Comparison of ENCODE assay signal across 19 mouse cellular contexts in the genomic region with DNA sequence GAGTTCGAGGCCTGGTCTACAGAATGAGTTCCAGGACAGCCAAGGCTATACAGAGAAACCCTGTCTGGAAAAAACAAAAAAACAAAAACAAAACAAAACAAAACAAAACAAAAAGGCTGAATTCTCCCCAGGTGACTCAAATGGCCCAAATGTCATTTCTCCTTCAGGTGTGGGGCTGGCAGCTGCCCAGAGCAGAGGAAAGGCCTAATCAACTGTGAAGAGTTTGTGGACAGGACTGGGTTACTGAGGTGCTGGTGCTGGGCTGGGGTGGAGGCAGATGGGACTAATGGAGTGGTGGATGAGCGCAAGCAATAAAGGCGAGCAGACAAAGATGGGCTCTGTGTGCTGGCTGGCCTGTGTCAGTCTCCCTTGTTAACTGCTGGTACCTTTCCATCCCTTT.
DNase-seq lines count a peak whose midpoint lies in the region; ATAC-seq and TF ChIP-seq lines count a peak whose summit lies in the region.
"Had no signal": no experiment of that assay in that cellular context is flagged by ENCODE, and none has a peak within 500 bp of the region (broad histone marks: within the 10 kb centered on the region; RNA-seq: fewer than 3 reads in every experiment).

No protein-coding gene starts in this region.

- TF ChIP-seq POLR2A in ES-Bruce4 (IDR thresholded peaks at IDR 0.05; ENCODE audit: insufficient read depth, low read length): no peak

- H3K27ac ChIP-seq in heart, embryonic 16.5 days (ENCODE audit: low read length): peak overlapping the region; percentile 49
- H3K27ac ChIP-seq in liver, embryonic 11.5 days (ENCODE audit: low read depth, low read length): no peak overlapping the region
- H3K27ac ChIP-seq in ES-Bruce4 (ENCODE audit: insufficient read depth, low read length) (peak overlapping the region; percentile 92), ES-E14 (ENCODE audit: insufficient read depth, low read depth, low read length, poor library complexity, severe bottlenecking) (peak overlapping the region; percentile 91)
- H3K27ac ChIP-seq: forebrain, embryonic 13.5 days; hindbrain, embryonic 13.5 days; limb, embryonic 10.5 days; macrophage; midbrain, embryonic 10.5 days; neural tube, embryonic 15.5 days had no signal

- in situ Hi-C loops in ES-E14 (cut with MboI; ENCODE audit: low sequenced_read_pairs in 2 of 2, unreplicated experiment in 2 of 2): no loop called here

- ATAC-seq in heart, embryonic 16.5 days (replicated peaks; ENCODE audit: extremely low read depth, insufficient read depth, low FRiP score): no peak
- no peak for ATAC-seq in liver, embryonic 11.5 days (replicated peaks; ENCODE audit: low FRiP score)
- no peak for ATAC-seq in megakaryocyte progenitor cell, adult 5-6 weeks (replicated peaks; ENCODE audit: poor library complexity)
- ATAC-seq: forebrain, embryonic 13.5 days; liver, postnatal 0 days had no signal

- no peaks in the 10 kb centered on the region for H3K27me3 ChIP-seq in heart, embryonic 16.5 days (ENCODE audit: control insufficient read depth, insufficient read depth, low read length)
- no peaks in the 10 kb centered on the region for H3K27me3 ChIP-seq in liver, embryonic 11.5 days (replicated peaks; ENCODE audit: control insufficient read depth, insufficient read depth, low read length)
- H3K27me3 ChIP-seq in ES-Bruce4 (ENCODE audit: control insufficient read depth, insufficient read depth, low read length, poor library complexity, severe bottlenecking): no peaks in the 10 kb centered on the region
- H3K27me3 ChIP-seq: forebrain, embryonic 13.5 days; neural tube, embryonic 15.5 days had no signal

- no peaks in the 10 kb centered on the region for H3K9me3 ChIP-seq in heart, embryonic 16.5 days (replicated peaks; ENCODE audit: control insufficient read depth, low read length)
- H3K9me3 ChIP-seq in liver, embryonic 11.5 days (ENCODE audit: control insufficient read depth, low read length): no peaks in the 10 kb centered on the region
- H3K9me3 ChIP-seq in ES-Bruce4 (replicated peaks; ENCODE audit: control insufficient read depth, insufficient read depth, low read length, poor library complexity, severe bottlenecking) (peaks cover 8% of the 10 kb centered on the region), ES-E14 (ENCODE audit: control insufficient read depth, insufficient read depth, low read depth, low read length) (no peaks in the 10 kb centered on the region)
- H3K9me3 ChIP-seq: forebrain, embryonic 13.5 days; hindbrain, embryonic 13.5 days; limb, embryonic 10.5 days; midbrain, embryonic 10.5 days; neural tube, embryonic 15.5 days had no signal

- no peak overlapping the region for H3K9ac ChIP-seq in heart, embryonic 16.5 days (ENCODE audit: low read length)
- H3K9ac ChIP-seq in liver, embryonic 11.5 days (ENCODE audit: low read depth, low read length): no peak overlapping the region
- no peak overlapping the region for H3K9ac ChIP-seq in ES-Bruce4 (ENCODE audit: low read depth, poor library complexity, severe bottlenecking)
- H3K9ac ChIP-seq in ES-E14 (ENCODE audit: insufficient read depth, low read depth, low read length, poor library complexity, severe bottlenecking): peak overlapping the region; percentile 20; the same call in 1 of the 2 replicates
- H3K9ac ChIP-seq: forebrain, embryonic 13.5 days; hindbrain, embryonic 13.5 days; liver, postnatal 0 days; neural tube, embryonic 15.5 days had no signal

- H3K4me1 ChIP-seq in heart, embryonic 16.5 days (ENCODE audit: control insufficient read depth, insufficient read depth, low read length): peaks cover 7% of the 10 kb centered on the region; the same call in 1 of the 2 replicates
- H3K4me1 ChIP-seq in liver, embryonic 11.5 days (replicated peaks; ENCODE audit: control insufficient read depth, insufficient read depth, low read length): no peaks in the 10 kb centered on the region
- H3K4me1 ChIP-seq in ES-Bruce4 (ENCODE audit: control insufficient read depth, insufficient read depth, low read length): no peaks in the 10 kb centered on the region
- peaks cover 0 to 10% of the 10 kb centered on the region in 2 experiments; a peak in 2 of 4 replicates for H3K4me1 ChIP-seq in ES-E14 (ENCODE audit: control insufficient read depth in 2 of 2, insufficient read depth in 2 of 2, low read length in 2 of 2, poor library complexity in 1 of 2)

- no peak overlapping the region for H3K4me3 ChIP-seq in heart, embryonic 16.5 days (ENCODE audit: low read length)
- no peak overlapping the region for H3K4me3 ChIP-seq in liver, embryonic 11.5 days (ENCODE audit: low read depth, low read length)
- H3K4me3 ChIP-seq in ES-Bruce4 (ENCODE audit: low read depth, low read length) (no peak overlapping the region), ES-E14 (ENCODE audit: insufficient read depth in 1 of 2, low read depth in 1 of 2, low read length in 2 of 2, poor library complexity in 1 of 2, severe bottlenecking in 1 of 2) (no peak overlapping the region)
- H3K4me3 ChIP-seq: forebrain, embryonic 13.5 days; hindbrain, embryonic 13.5 days; limb, embryonic 10.5 days; midbrain, embryonic 10.5 days; neural tube, embryonic 15.5 days had no signal

- no peak for TF ChIP-seq EP300 in ES-Bruce4 (IDR thresholded peaks at IDR 0.05; ENCODE audit: insufficient read depth, low read depth, low read length)

- DNase-seq in heart, postnatal 4 days: no peak
- peak; percentile 5 for DNase-seq in liver, embryonic 11.5 days (ENCODE audit: low spot score)
- DNase-seq in liver (no peak), ES-E14 (ENCODE audit: low read depth, low spot score) (no peak)
- no peak for DNase-seq in layer of hippocampus, adult 11-12 months (ENCODE audit: low spot score)
- DNase-seq: adrenal gland, postnatal 25 days; cerebellum, adult 9-10 months; liver, postnatal 0 days; right cerebral cortex, adult 18-20 months; thymus, postnatal 25 days had no signal

- 99% methylated on average over 3 of the region's 3 CpGs for WGBS in heart, embryonic 16.5 days
- 87% methylated on average over 3 of the region's 3 CpGs for WGBS in liver, embryonic 11.5 days

- H3K4me2 ChIP-seq in heart, embryonic 16.5 days (ENCODE audit: low read depth, low read length): no peak overlapping the region
- no peak overlapping the region for H3K4me2 ChIP-seq in liver, embryonic 11.5 days
- H3K4me2 ChIP-seq: forebrain, embryonic 13.5 days; hindbrain, embryonic 13.5 days; neural tube, embryonic 15.5 days had no signal

- TF ChIP-seq CTCF in ES-Bruce4 (IDR thresholded peaks at IDR 0.05; ENCODE audit: low read depth, low read length): no peak

- no peaks in the 10 kb centered on the region for H3K36me3 ChIP-seq in heart, embryonic 16.5 days (ENCODE audit: control insufficient read depth, insufficient read depth)
- H3K36me3 ChIP-seq in liver, embryonic 11.5 days (ENCODE audit: control insufficient read depth, insufficient read depth, low read length): no peaks in the 10 kb centered on the region
- H3K36me3 ChIP-seq in ES-Bruce4 (ENCODE audit: control insufficient read depth, insufficient read depth, low read length, poor library complexity, severe bottlenecking): peaks cover 47% of the 10 kb centered on the region
- H3K36me3 ChIP-seq in ES-E14 (ENCODE audit: control insufficient read depth, insufficient read depth, low read length, poor library complexity, severe bottlenecking): peaks cover 24% of the 10 kb centered on the region
- H3K36me3 ChIP-seq: hindbrain, embryonic 13.5 days; neural tube, embryonic 15.5 days had no signal

TF ChIP-seq in ES-E14, 5 proteins besides CTCF, POLR2A, EP300 and RAD21:
- TF ChIP-seq CHD2 (IDR thresholded peaks at IDR 0.05; ENCODE audit: low read depth, low read length) (no peak), MAFK (IDR thresholded peaks at IDR 0.05; ENCODE audit: insufficient read depth, low read depth, low read length) (no peak), ZNF384 (IDR thresholded peaks at IDR 0.05; ENCODE audit: low read depth, low read length) (no peak), HCFC1 (IDR thresholded peaks at IDR 0.05; ENCODE audit: borderline replicate concordance, insufficient read depth, low read length) (no peak), ZC3H11A (IDR thresholded peaks at IDR 0.05; ENCODE audit: borderline replicate concordance, low read depth, low read length) (no peak)
TF ChIP-seq in ES-E14: peak in this region for 0.
